8 mouse cellular contexts compared by ENCODE assay signal in genomic region chr2:74697567-74698121, GRCm38 (mm10). TPM values are rescaled to one million over a fixed set of nuclear protein-coding genes. Genes with fewer than 3 reads are reported as not detected.
DNase-seq lines count a peak whose midpoint lies in the region; ATAC-seq and TF ChIP-seq lines count a peak whose summit lies in the region.

Hoxd9 (plus strand) TSS chr2:74697727.

- peaks cover 100% of the 10 kb centered on the region for H3K27me3 ChIP-seq in embryonic facial prominence, embryonic 13.5 days
- peaks cover 100% of the 10 kb centered on the region for H3K27me3 ChIP-seq in hindbrain, embryonic 10.5 days (ENCODE audit: insufficient read depth, poor library complexity, severe bottlenecking)
- peaks cover 56% of the 10 kb centered on the region for H3K27me3 ChIP-seq in limb, embryonic 12.5 days

- no peak for DNase-seq in left cerebral cortex, adult 2 months (ENCODE audit: extremely low spot score in 1 of 2, low spot score in 2 of 2)
- no peak for DNase-seq in left cerebral cortex, adult 18-20 months (ENCODE audit: low spot score in 2 of 2)
- peak; percentile 76 for DNase-seq in hindbrain, embryonic 10.5 days (ENCODE audit: low spot score)
- peak; percentile 61 for DNase-seq in skeletal muscle tissue, adult 2 months (ENCODE audit: low read depth, low spot score)
- DNase-seq in cerebellum, adult 9-10 months: no peak
- no peak for DNase-seq in left cerebral cortex, postnatal 36 days (ENCODE audit: low spot score in 2 of 2)

- WGBS in embryonic facial prominence, embryonic 13.5 days: under 1% methylated on average over 43 of the region's 43 CpGs
- under 1% methylated on average over 43 of the region's 43 CpGs for WGBS in hindbrain, embryonic 10.5 days
- WGBS in limb, embryonic 12.5 days: under 1% methylated on average over 43 of the region's 43 CpGs

- TF ChIP-seq CTCF in left cerebral cortex, adult 2 months (IDR thresholded peaks at IDR 0.05): no peak; the same call in 1 of the 2 replicates

- H3K27ac ChIP-seq in left cerebral cortex, adult 2 months: no peak within 1 kb of the TSS
- H3K27ac ChIP-seq in embryonic facial prominence, embryonic 13.5 days: no peak within 1 kb of the TSS
- H3K27ac ChIP-seq in hindbrain, embryonic 10.5 days: no peak within 1 kb of the TSS
- H3K27ac ChIP-seq in limb, embryonic 12.5 days: peak within 1 kb of the TSS; percentile 97

- H3K9ac ChIP-seq in embryonic facial prominence, embryonic 13.5 days: peak within 1 kb of the TSS; percentile 52
- peak within 1 kb of the TSS; percentile 93 for H3K9ac ChIP-seq in limb, embryonic 12.5 days (replicated peaks)

- no peaks in the 10 kb centered on the region for H3K36me3 ChIP-seq in embryonic facial prominence, embryonic 13.5 days
- H3K36me3 ChIP-seq in hindbrain, embryonic 10.5 days: no peaks in the 10 kb centered on the region
- peaks cover 16% of the 10 kb centered on the region for H3K36me3 ChIP-seq in limb, embryonic 12.5 days

- H3K4me3 ChIP-seq in left cerebral cortex, adult 2 months: 0 out of 2 replicates have a peak within 1 kb of the TSS, but pooled peaks have one; percentile 1
- peak within 1 kb of the TSS; percentile 37 for H3K4me3 ChIP-seq in embryonic facial prominence, embryonic 13.5 days
- H3K4me3 ChIP-seq in hindbrain, embryonic 10.5 days: peak within 1 kb of the TSS; percentile 39
- H3K4me3 ChIP-seq in limb, embryonic 12.5 days (replicated peaks): peak within 1 kb of the TSS; percentile 66

- intact Hi-C loops in left cerebral cortex, adult 2 months (cut with DNase I): loop anchor here (10.0 kb wide), 1 partner anchor 1423 kb away; the partner anchor contains the start of gene Sp9
- intact Hi-C loops in left cerebral cortex, postnatal 36 days (cut with DNase I): no loop called here

- peak within 1 kb of the TSS; percentile 58 for H3K4me2 ChIP-seq in embryonic facial prominence, embryonic 13.5 days
- H3K4me2 ChIP-seq in limb, embryonic 12.5 days: peak within 1 kb of the TSS; percentile 92

- ATAC-seq in embryonic facial prominence, embryonic 13.5 days (ENCODE audit: insufficient number of reproducible peaks, insufficient read depth, low FRiP score, low TSS enrichment, low read depth): no peak
- ATAC-seq in limb, embryonic 12.5 days (ENCODE audit: insufficient number of reproducible peaks, insufficient read depth, low FRiP score, low TSS enrichment, low read depth): peak; percentile 49; the same call in 1 of the 2 replicates

- H3K4me1 ChIP-seq in embryonic facial prominence, embryonic 13.5 days: peaks cover 14% of the 10 kb centered on the region
- peaks cover 20% of the 10 kb centered on the region for H3K4me1 ChIP-seq in hindbrain, embryonic 10.5 days (replicated peaks)
- peaks cover 68% of the 10 kb centered on the region for H3K4me1 ChIP-seq in limb, embryonic 12.5 days (replicated peaks)

- H3K9me3 ChIP-seq in embryonic facial prominence, embryonic 13.5 days: no peaks in the 10 kb centered on the region
- no peaks in the 10 kb centered on the region for H3K9me3 ChIP-seq in hindbrain, embryonic 10.5 days
- no peaks in the 10 kb centered on the region for H3K9me3 ChIP-seq in limb, embryonic 12.5 days

RNA-seq across cellular contexts. Expression of gene Hoxd9, which starts in this region (rescaled TPM):
- not detected for total RNA-seq in left cerebral cortex, adult 2 months (2021)
- not detected for total RNA-seq in left cerebral cortex, adult 18-20 months (2021)
- 0.80 and 1.4 TPM in 2 replicates for polyA plus RNA-seq in embryonic facial prominence, embryonic 13.5 days (2015; fragmentation: Nextera tagmentation; extraction: Ambion mirVana)
- polyA plus RNA-seq in hindbrain, embryonic 10.5 days (2016; fragmentation: Nextera tagmentation; extraction: Ambion mirVana): not detected in 2 replicates
- polyA plus RNA-seq in limb, embryonic 12.5 days (2016; fragmentation: Nextera tagmentation; extraction: Ambion mirVana): 17.8 and 19.2 TPM in 2 replicates
- total RNA-seq in left cerebral cortex, postnatal 36 days (2021): not detected

Comparison
In these comparisons a context has a peak if more than half of its experiments do, and no peak if none do; other contexts are left out.
1. Peak in DNase-seq and H3K4me3 ChIP-seq in hindbrain, embryonic 10.5 days; RNA of the gene not detected or under 1 TPM.
2. H3K4me3 ChIP-seq: peak in every context shown above with its lines; median percentile 66 in limb, embryonic 12.5 days; 39 in hindbrain, embryonic 10.5 days; 37 in embryonic facial prominence, embryonic 13.5 days; 1 in left cerebral cortex, adult 2 months.